Mouse (Mus musculus): ENCODE data around the gene Ccl17.
"Not testable (repeated sequence)": the region's sequence is repeated elsewhere in the genome, so short reads cannot be mapped to it uniquely, and the experiment has no call there.

Ccl17 gene

GRCm38 (mm10) chr8:94825170-94825569 is 14.9 kb downstream of the Ccl17 start:
- CTCF ChIA-PET = no interaction called here

- CTCF ChIA-PET = no interaction called here
Observed at GRCm38 (mm10) chr8:94826210-94826609, 16.0 kb downstream of the Ccl17 start.

GRCm38 (mm10) chr8:94828284-94828683 is 18.0 kb downstream of the Ccl17 start:
- CTCF ChIA-PET = interaction anchor here (0.6 to 0.7 kb wide), 2 partner anchors 127 to 410 kb away, joined by 5 read pairs; no protein-coding TSS in a partner anchor

- CTCF ChIA-PET = not testable (repeated sequence)
Observed at GRCm38 (mm10) chr8:94833901-94834405, 23.7 kb downstream of the Ccl17 start.

- CTCF ChIA-PET = not testable (repeated sequence)
Observed at GRCm38 (mm10) chr8:94835751-94836150, 25.5 kb downstream of the Ccl17 start.

- CTCF ChIA-PET = no interaction called here
Observed at GRCm38 (mm10) chr8:94836456-94837240, 26.4 kb downstream of the Ccl17 start.

- CTCF ChIA-PET = no interaction called here
Observed at GRCm38 (mm10) chr8:94837662-94838574, 27.7 kb downstream of the Ccl17 start, which contains the start of the genes Coq9 and Ciapin1. Coq9 (plus strand) TSS chr8:94838321. Ciapin1 (minus strand) TSS chr8:94838358.

- CTCF ChIA-PET = no interaction called here
Observed at GRCm38 (mm10) chr8:94838600-94838999, 28.3 kb downstream of the Ccl17 start.

GRCm38 (mm10) chr8:94841183-94841582 is 30.9 kb downstream of the Ccl17 start:
- CTCF ChIA-PET = no interaction called here

- CTCF ChIA-PET = no interaction called here
Observed at GRCm38 (mm10) chr8:94850049-94850448, 39.8 kb downstream of the Ccl17 start.

- CTCF ChIA-PET = not testable (repeated sequence)
Observed at GRCm38 (mm10) chr8:94854761-94855160, 44.5 kb downstream of the Ccl17 start.

GRCm38 (mm10) chr8:94857011-94857345 is 46.7 kb downstream of the Ccl17 start:
- CTCF ChIA-PET = no interaction called here

GRCm38 (mm10) chr8:94857346-94858173 is 47.3 kb downstream of the Ccl17 start, which contains the start of gene Polr2c:
Polr2c (plus strand) TSS chr8:94857450.
- CTCF ChIA-PET = no interaction called here

- CTCF ChIA-PET = interaction anchor here (1.1 kb wide), 1 partner anchor 13 kb away, joined by 3 read pairs; no protein-coding TSS in a partner anchor
Observed at GRCm38 (mm10) chr8:94861352-94861910, 51.2 kb downstream of the Ccl17 start.
